Mouse (Mus musculus) C2C12 (cell line): Measurements from ENCODE around the gene Fam126a. TPM values are rescaled to one million over a fixed set of nuclear protein-coding genes. Genes with fewer than 3 reads are reported as not detected.

ENCODE experiments used
- H3K27me3 ChIP-seq: one replicate; pipeline ENCODE4 v1.6.1; 2011; ENCODE audit not compliant: control insufficient read depth, insufficient read depth, insufficient read length
- H3K36me3 ChIP-seq: one replicate; pipeline ENCODE4 v1.6.1; 2011; ENCODE audit not compliant: control insufficient read depth, insufficient read depth
- H3K4me3 ChIP-seq: one replicate; pipeline ENCODE4 v1.5.1; 2011; ENCODE audit warnings: mild to moderate bottlenecking, control low read depth; ENCODE audit not compliant: poor library complexity, insufficient read depth, severe bottlenecking
- H3K79me2 ChIP-seq: one replicate; pipeline ENCODE4 v1.6.1; 2011; ENCODE audit not compliant: control insufficient read depth, insufficient read depth
- H3K79me3 ChIP-seq: one replicate; pipeline ENCODE4 v1.6.1; 2011; ENCODE audit warnings: low read depth, control low read depth
- H3ac ChIP-seq: one replicate; pipeline ENCODE3; 2011; ENCODE audit warnings: low read depth; ENCODE audit not compliant: control insufficient read depth, insufficient read length
- CEBPB ChIP-seq: IDR thresholded peaks from one replicate; pipeline ENCODE4 v1.6.1; 2011; ENCODE audit warnings: low read depth, mild to moderate bottlenecking, control low read depth, moderate library complexity
- CTCF ChIP-seq: IDR thresholded peaks from one replicate; pipeline ENCODE4 v1.5.1; 2011; ENCODE audit not compliant: control insufficient read depth, insufficient read depth, insufficient read length
- FOSL1 ChIP-seq: IDR thresholded peaks from one replicate; pipeline ENCODE4 v1.8.0; 2011; ENCODE audit warnings: mild to moderate bottlenecking, low read length; ENCODE audit not compliant: poor library complexity, insufficient read depth, severe bottlenecking
- MAX ChIP-seq: IDR thresholded peaks from one replicate; pipeline ENCODE4 v1.6.1; 2011; ENCODE audit warnings: mild to moderate bottlenecking, control low read depth
- MYOD1 ChIP-seq: IDR thresholded peaks from one replicate; pipeline ENCODE4 v1.6.1; 2011; ENCODE audit warnings: low read depth; ENCODE audit not compliant: control insufficient read depth, insufficient read length
- MYOG ChIP-seq: IDR thresholded peaks from one replicate; pipeline ENCODE4 v1.6.1; 2011; ENCODE audit not compliant: control insufficient read depth, insufficient read length; ENCODE audit errors: extremely low read depth
- USF1 ChIP-seq: IDR thresholded peaks from one replicate; pipeline ENCODE4 v1.6.1; 2011; ENCODE audit warnings: low read depth, mild to moderate bottlenecking, control low read depth, moderate library complexity
- polyA plus RNA-seq: library from polyadenylated mRNA; unstranded; fragments of >200 nt; fragmentation: generic; extraction: Trizol; gene quantifications from one replicate; pipeline ENCODE4 v1.2.1, GENCODE M21; 2012; ENCODE audit warnings: missing spikeins

Fam126a gene
- polyA plus RNA-seq, 1 experiment: 10.1 TPM

DNA sequence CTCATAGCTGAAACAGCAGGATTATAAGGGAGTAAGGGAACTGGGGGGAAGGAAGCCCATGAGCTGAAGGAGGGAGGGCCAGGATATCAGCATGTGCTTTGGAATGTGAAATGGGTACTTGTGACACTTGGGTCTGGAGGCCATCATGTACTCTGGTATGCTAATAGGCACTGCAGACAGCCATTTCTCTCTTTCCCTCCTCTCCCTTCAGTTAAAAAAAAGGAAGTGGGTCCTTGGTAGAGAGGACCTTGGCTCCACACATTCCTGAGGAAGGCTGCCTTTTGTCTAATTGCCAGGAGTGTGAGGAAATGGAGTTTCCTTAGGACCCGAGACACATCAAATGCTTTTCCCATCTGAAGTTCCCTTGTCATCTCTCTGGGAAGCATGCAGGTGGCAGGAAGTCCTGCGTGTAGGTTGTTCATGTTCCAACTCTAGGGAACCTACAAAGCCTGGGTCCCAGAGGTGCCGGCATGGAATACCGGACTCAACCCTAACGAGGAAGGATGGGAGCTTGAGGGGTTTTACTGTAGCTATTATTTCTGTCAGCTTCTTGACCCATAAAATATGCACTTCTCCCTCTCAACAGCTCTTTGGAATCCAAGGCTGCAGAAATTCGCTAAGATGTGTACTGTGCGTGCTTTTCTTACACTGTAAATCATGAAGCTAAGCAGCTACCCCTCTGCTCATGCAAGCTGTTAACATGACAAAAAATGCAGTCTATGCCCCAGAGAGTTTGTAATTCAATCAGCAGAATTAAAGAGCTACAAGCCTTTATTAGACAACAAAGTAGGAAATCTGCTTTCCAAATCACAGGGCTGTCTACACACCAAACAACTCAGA, 110.4 kb downstream of the Fam126a start:
- no peaks in the 10 kb centered on the region for H3K79me2 ChIP-seq
- no peaks in the 10 kb centered on the region for H3K36me3 ChIP-seq
- no peak for TF ChIP-seq MAX
- no peak for TF ChIP-seq MYOG
- TF ChIP-seq FOSL1: no peak
- TF ChIP-seq MYOD1: no peak
- TF ChIP-seq CEBPB: no peak
- no peak for TF ChIP-seq USF1
- TF ChIP-seq CTCF: no peak
- no peak overlapping the region for H3ac ChIP-seq
- no peaks in the 10 kb centered on the region for H3K79me3 ChIP-seq
- H3K27me3 ChIP-seq: peaks cover 23% of the 10 kb centered on the region
- no peak overlapping the region for H3K4me3 ChIP-seq

DNA sequence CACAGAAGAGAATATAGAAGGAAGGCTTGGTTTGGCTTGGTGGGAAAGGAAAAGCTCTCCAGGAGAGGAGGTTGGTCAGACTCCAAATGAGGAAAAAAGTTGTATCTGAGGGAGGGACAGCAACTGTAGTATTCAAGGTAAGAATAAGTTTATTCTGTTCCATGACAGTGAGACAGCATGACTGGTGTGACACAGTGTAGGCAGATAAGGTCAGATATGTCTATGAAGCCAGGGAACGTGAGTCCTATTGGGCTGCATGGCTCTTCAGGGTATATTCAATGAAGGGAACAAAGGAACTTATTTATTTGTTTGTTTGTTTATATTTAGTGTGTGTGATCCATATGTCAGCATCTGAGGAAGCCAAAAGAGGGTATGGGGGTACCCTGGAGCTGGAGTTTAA, 113.2 kb downstream of the Fam126a start:
- TF ChIP-seq MYOG: no peak
- TF ChIP-seq FOSL1: no peak
- no peak for TF ChIP-seq CTCF
- TF ChIP-seq MYOD1: no peak
- no peak for TF ChIP-seq USF1
- TF ChIP-seq MAX: no peak
- TF ChIP-seq CEBPB: no peak
- Histone ChIP-seq H3K79me2 (no peaks in the 10 kb centered on the region), H3K36me3 (no peaks in the 10 kb centered on the region), H3K4me3 (no peak overlapping the region), H3K79me3 (no peaks in the 10 kb centered on the region), H3ac (no peak overlapping the region), H3K27me3 (peaks cover 17% of the 10 kb centered on the region)

- TF ChIP-seq USF1: no peak
- H3K79me2 ChIP-seq: no peaks in the 10 kb centered on the region
- H3K36me3 ChIP-seq: no peaks in the 10 kb centered on the region
- no peaks in the 10 kb centered on the region for H3K79me3 ChIP-seq
- H3K4me3 ChIP-seq: no peak overlapping the region
- peaks cover 5% of the 10 kb centered on the region for H3K27me3 ChIP-seq
- H3ac ChIP-seq: no peak overlapping the region
Measured at GRCm38 (mm10) chr5:23911556-23911955, 118.9 kb downstream of the Fam126a start.

DNA sequence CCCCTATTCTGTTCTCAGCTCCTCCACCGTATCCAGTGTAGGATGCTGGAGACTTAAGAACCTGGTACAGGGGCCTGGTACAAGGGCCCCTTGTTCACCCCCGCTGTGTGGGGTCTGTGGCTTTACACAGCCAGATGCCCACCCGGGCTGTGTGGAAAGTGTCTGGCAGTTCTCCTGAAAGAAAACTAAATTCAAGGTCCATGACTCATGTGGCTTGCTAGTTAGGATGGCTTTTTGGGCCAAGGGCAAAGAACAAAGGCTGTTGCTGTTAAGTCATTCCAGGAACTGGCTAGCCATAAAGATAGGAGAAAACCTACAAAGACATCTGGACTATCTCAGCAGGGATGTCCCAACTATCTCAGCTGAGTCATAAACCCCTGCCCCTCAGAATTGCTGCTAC, 121.2 kb downstream of the Fam126a start:
- TF ChIP-seq MYOD1 (no peak), MYOG (no peak), FOSL1 (no peak), MAX (no peak), CEBPB (no peak), USF1 (no peak), CTCF (no peak)
- no peak overlapping the region for H3ac ChIP-seq
- H3K27me3 ChIP-seq: no peaks in the 10 kb centered on the region
- H3K79me3 ChIP-seq: no peaks in the 10 kb centered on the region
- no peak overlapping the region for H3K4me3 ChIP-seq
- H3K36me3 ChIP-seq: no peaks in the 10 kb centered on the region
- no peaks in the 10 kb centered on the region for H3K79me2 ChIP-seq

DNA sequence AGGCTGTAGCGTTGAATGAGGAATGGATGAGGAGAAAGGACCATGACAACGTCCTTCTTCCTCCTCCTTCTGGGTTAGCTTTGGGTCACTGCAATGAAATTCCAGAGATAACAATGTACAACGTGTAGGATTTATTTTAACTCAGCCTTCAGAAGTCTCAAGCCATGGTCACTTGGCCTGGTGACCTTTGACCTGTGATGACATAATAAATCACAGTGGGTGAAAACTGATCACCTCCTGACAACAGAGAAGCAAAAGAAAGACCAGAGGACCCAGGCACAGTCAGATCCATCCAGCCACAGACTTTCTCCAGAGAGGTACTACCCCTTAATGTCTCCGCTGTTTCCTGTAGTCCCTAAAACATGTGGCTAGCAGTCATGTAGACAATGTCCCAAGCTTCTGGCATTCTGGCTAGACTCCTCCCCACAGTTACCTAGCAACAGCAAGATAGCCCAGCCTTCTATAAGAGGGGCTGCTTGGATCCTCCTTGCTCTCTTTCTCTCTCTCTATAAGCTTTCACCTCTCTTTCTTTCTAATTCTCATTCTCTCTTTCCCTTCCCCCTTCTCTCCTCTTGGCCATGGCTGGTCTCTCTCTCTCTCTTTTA, 121.9 kb downstream of the Fam126a start:
- H3K79me3 ChIP-seq: no peaks in the 10 kb centered on the region
- TF ChIP-seq USF1: no peak
- H3ac ChIP-seq: no peak overlapping the region
- H3K36me3 ChIP-seq: no peaks in the 10 kb centered on the region
- no peaks in the 10 kb centered on the region for H3K79me2 ChIP-seq
- no peak overlapping the region for H3K4me3 ChIP-seq
- H3K27me3 ChIP-seq: no peaks in the 10 kb centered on the region

GRCm38 (mm10) chr5:23902221-23902620, 128.3 kb downstream of the Fam126a start:
- H3K4me3 ChIP-seq: no peak overlapping the region
- TF ChIP-seq CTCF: no peak
- no peak for TF ChIP-seq USF1
- no peak for TF ChIP-seq MAX
- TF ChIP-seq CEBPB: no peak
- TF ChIP-seq MYOD1: no peak
- TF ChIP-seq FOSL1: no peak
- TF ChIP-seq MYOG: no peak
- no peaks in the 10 kb centered on the region for H3K79me3 ChIP-seq
- H3K27me3 ChIP-seq: no peaks in the 10 kb centered on the region
- no peaks in the 10 kb centered on the region for H3K36me3 ChIP-seq
- no peak overlapping the region for H3ac ChIP-seq
- H3K79me2 ChIP-seq: no peaks in the 10 kb centered on the region
